Mouse (Mus musculus) cerebellum, adult 2 months (tissue): Measurements from ENCODE around the gene H60b.
"Not testable (repeated sequence)": the region's sequence is repeated elsewhere in the genome, so short reads cannot be mapped to it uniquely, and the experiment has no call there.

Experiments
- CTCF ChIP-seq: fragments of 200-500 bp; IDR thresholded peaks from 2 replicates; pipeline ENCODE4 v1.5.1; 2011; ENCODE audit warnings: low read depth, mild to moderate bottlenecking, control low read depth, low read length, moderate library complexity, borderline replicate concordance; ENCODE audit not compliant: insufficient read depth
- POLR2A ChIP-seq: fragments of 200-500 bp; IDR thresholded peaks from 2 replicates; pipeline ENCODE4 v1.6.1; 2011; ENCODE audit warnings: low read length, control low read depth, borderline replicate concordance; ENCODE audit not compliant: insufficient read depth

DNA sequence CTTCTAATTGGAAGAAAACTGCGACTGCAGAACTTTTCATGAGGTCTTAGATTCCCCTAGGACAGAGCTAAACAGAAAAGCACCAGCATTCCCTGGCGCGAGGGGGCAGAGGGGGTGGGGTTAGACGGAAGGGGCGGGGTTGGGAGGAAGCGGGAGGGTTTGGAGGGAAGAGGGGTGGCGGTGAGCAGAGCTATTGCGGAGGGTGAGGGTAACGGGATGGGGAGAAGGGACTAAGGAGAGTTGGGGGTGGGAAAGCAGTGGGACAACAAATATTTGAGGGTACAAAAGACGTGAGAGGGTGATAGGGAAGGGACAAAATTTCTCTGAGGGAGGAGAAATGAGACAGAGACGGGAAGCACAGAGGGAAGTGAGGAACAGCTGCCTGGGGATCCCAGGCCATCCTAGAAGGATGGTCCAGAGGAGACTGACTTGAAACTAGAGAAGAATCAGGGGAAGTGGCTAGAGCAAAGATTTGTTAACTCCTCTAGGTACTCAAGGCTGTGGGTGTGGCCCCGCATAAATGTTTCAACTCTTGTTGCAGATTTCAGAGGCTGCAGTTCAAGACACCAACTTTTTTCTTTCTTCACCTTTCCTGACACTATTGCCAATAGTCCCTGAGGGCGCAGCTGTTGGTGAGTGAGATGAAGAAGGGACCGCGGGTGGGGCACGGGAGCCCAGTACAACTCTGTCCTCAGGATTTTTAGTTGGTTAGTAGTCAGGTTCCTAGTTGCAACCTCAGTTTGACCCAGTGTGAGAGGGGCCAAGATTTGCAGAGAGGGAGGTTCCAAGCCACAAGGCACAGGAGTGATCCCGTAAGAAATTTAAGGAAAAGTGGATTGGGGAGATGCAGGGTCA, 15.2 kb downstream of the H60b start:
- TF ChIP-seq CTCF, POLR2A: not testable (repeated sequence)
